Mouse (Mus musculus) cerebellum, adult 2 months (tissue): Measurements from ENCODE around the gene Trim23. TPM values are rescaled to one million over a fixed set of nuclear protein-coding genes. Genes with fewer than 3 reads are reported as not detected.
A peak's percentile ranks its signal among the peaks of the same experiment; 100 is the strongest.

ENCODE experiments used
- DNase-seq, 2 experiments: peaks; one replicate each; pipeline ENCODE4 v3.0.0; 2021
- H3K27ac ChIP-seq: fragments of 200-500 bp; 2 replicates; pipeline ENCODE4 v1.5.1; 2012; ENCODE audit warnings: low read length, control low read depth, inconsistent platforms; ENCODE audit not compliant: insufficient read depth
- H3K27me3 ChIP-seq: fragments of 200-500 bp; 2 replicates; pipeline ENCODE4 v1.6.1; 2012; ENCODE audit warnings: inconsistent platforms, mild to moderate bottlenecking, low read length, moderate library complexity; ENCODE audit not compliant: control insufficient read depth, insufficient read depth
- H3K4me1 ChIP-seq: fragments of 200-500 bp; 2 replicates; pipeline ENCODE4 v1.6.1; 2011; ENCODE audit warnings: low read length; ENCODE audit not compliant: control insufficient read depth, insufficient read depth
- H3K4me3 ChIP-seq: fragments of 200-500 bp; replicated peaks from 2 replicates; pipeline ENCODE3; 2011; ENCODE audit warnings: mild to moderate bottlenecking, low read depth, low read length, control low read depth; ENCODE audit not compliant: insufficient read depth
- CTCF ChIP-seq: fragments of 200-500 bp; IDR thresholded peaks from 2 replicates; pipeline ENCODE4 v1.5.1; 2011; ENCODE audit warnings: low read depth, mild to moderate bottlenecking, control low read depth, low read length, moderate library complexity, borderline replicate concordance; ENCODE audit not compliant: insufficient read depth
- POLR2A ChIP-seq: fragments of 200-500 bp; IDR thresholded peaks from 2 replicates; pipeline ENCODE4 v1.6.1; 2011; ENCODE audit warnings: low read length, control low read depth, borderline replicate concordance; ENCODE audit not compliant: insufficient read depth
- WGBS: fragments of 180-500 bp; shearing (Covaris S2); methylation state at CpG from one replicate; pipeline ENCODE4 v1.1.7; 2018; 5-methylcytosine and 5-hydroxymethylcytosine counted together
- polyA plus RNA-seq: library from polyadenylated mRNA; depleted of rRNA; stranded (reverse); fragments of >200 nt; gene quantifications from 2 replicates; pipeline ENCODE4 v1.2.3, GENCODE M21; 2012; rRNA removed

Gene Trim23
- 31.5 and 33.9 TPM in 2 replicates for polyA plus RNA-seq

GRCm38 (mm10) chr13:104178650-104179121, at the start of gene Trim23:
Trim23 (plus strand) TSS chr13:104178797.
- TF ChIP-seq POLR2A: peak; percentile 90
- no peak for TF ChIP-seq CTCF
- Histone ChIP-seq H3K4me1 (0 out of 2 replicates have a peak, but pooled peaks cover 2% of the 10 kb centered on the region), H3K4me3 (peak within 1 kb of the TSS; percentile 96), H3K27ac (peak within 1 kb of the TSS; percentile 89), H3K27me3 (no peaks in the 10 kb centered on the region)
- DNase-seq: peak; percentile 96 to 99
- WGBS: under 1% methylated on average over 38 of the region's 38 CpGs

GRCm38 (mm10) chr13:104132561-104132960, 46.0 kb upstream of the Trim23 start:
- TF ChIP-seq CTCF (no peak), POLR2A (no peak)
- no peaks in the 10 kb centered on the region for H3K4me1 ChIP-seq
- DNase-seq: no peak
- H3K27me3 ChIP-seq: no peaks in the 10 kb centered on the region
- no peak overlapping the region for H3K4me3 ChIP-seq
- 98% methylated on average over 2 of the region's 2 CpGs for WGBS
- no peak overlapping the region for H3K27ac ChIP-seq

GRCm38 (mm10) chr13:104134510-104135085, 44.0 kb upstream of the Trim23 start:
- WGBS: 82% methylated on average over 4 of the region's 4 CpGs
- Histone ChIP-seq H3K4me1 (no peaks in the 10 kb centered on the region), H3K27me3 (no peaks in the 10 kb centered on the region), H3K4me3 (no peak overlapping the region), H3K27ac (no peak overlapping the region)
- DNase-seq: no peak
- TF ChIP-seq CTCF (no peak), POLR2A (no peak)

- H3K27me3 ChIP-seq: no peaks in the 10 kb centered on the region
- no peak overlapping the region for H3K27ac ChIP-seq
- no peaks in the 10 kb centered on the region for H3K4me1 ChIP-seq
- WGBS: 40% methylated on average over 13 of the region's 13 CpGs
- TF ChIP-seq POLR2A (0 out of 2 replicates have a peak, but pooled peaks have one; percentile 23), CTCF (peak; percentile 67; the same call in 1 of the 2 replicates)
- peak overlapping the region; percentile 28 for H3K4me3 ChIP-seq
- DNase-seq: peak; percentile 69 to 75
Observed at GRCm38 (mm10) chr13:104139369-104140209, 39.0 kb upstream of the Trim23 start.

- Histone ChIP-seq H3K27me3 (no peaks in the 10 kb centered on the region), H3K27ac (no peak overlapping the region), H3K4me3 (no peak overlapping the region), H3K4me1 (no peaks in the 10 kb centered on the region)
- DNase-seq: no peak
- 75% methylated on average over 9 of the region's 9 CpGs for WGBS
- TF ChIP-seq POLR2A (no peak), CTCF (no peak)
Observed at GRCm38 (mm10) chr13:104144871-104145270, 33.7 kb upstream of the Trim23 start.

GRCm38 (mm10) chr13:104145646-104146045, 33.0 kb upstream of the Trim23 start:
- Histone ChIP-seq H3K27me3 (no peaks in the 10 kb centered on the region), H3K27ac (no peak overlapping the region), H3K4me3 (no peak overlapping the region), H3K4me1 (no peaks in the 10 kb centered on the region)
- no peak for DNase-seq
- TF ChIP-seq POLR2A: no peak
- no peak for TF ChIP-seq CTCF
- WGBS: 87% methylated on average over 3 of the region's 3 CpGs

- 96% methylated on average over 5 of the region's 5 CpGs for WGBS
- Histone ChIP-seq H3K27ac (no peak overlapping the region), H3K27me3 (no peaks in the 10 kb centered on the region), H3K4me3 (no peak overlapping the region), H3K4me1 (no peaks in the 10 kb centered on the region)
- no peak for DNase-seq
- TF ChIP-seq POLR2A (no peak), CTCF (no peak)
Observed at GRCm38 (mm10) chr13:104154180-104154579, 24.4 kb upstream of the Trim23 start.

GRCm38 (mm10) chr13:104155106-104155505, 23.5 kb upstream of the Trim23 start:
- TF ChIP-seq CTCF: no peak
- TF ChIP-seq POLR2A: no peak
- no peaks in the 10 kb centered on the region for H3K4me1 ChIP-seq
- no peak overlapping the region for H3K4me3 ChIP-seq
- H3K27me3 ChIP-seq: no peaks in the 10 kb centered on the region
- WGBS: 92% methylated on average over 7 of the region's 7 CpGs
- no peak for DNase-seq
- H3K27ac ChIP-seq: no peak overlapping the region

- Histone ChIP-seq H3K27ac (no peak overlapping the region), H3K27me3 (no peaks in the 10 kb centered on the region), H3K4me1 (no peaks in the 10 kb centered on the region), H3K4me3 (no peak overlapping the region)
- no peak for TF ChIP-seq CTCF
- no peak for TF ChIP-seq POLR2A
- DNase-seq: no peak
- 90% methylated on average over 1 of the region's 1 CpGs for WGBS
Observed at GRCm38 (mm10) chr13:104155686-104156085, 22.9 kb upstream of the Trim23 start.
